Mouse (Mus musculus) cerebellum, adult 11-12 months (tissue): ENCODE data around the gene Lce3e.

ENCODE experiments used
- DNase-seq: peaks from one replicate; pipeline ENCODE4 v3.0.0; 2022

The Lce3e gene

GRCm38 (mm10) chr3:92966761-92967160 is at the start of gene Lce3e:
Gene Lce3e, plus strand, starts transcription at chr3:92967061.
- no peak for DNase-seq

- no peak for DNase-seq
Observed at GRCm38 (mm10) chr3:92920364-92920763, 46.5 kb upstream of the Lce3e start.

GRCm38 (mm10) chr3:92926130-92926529 is 40.7 kb upstream of the Lce3e start, which contains the start of gene Lce3a:
Gene Lce3a, minus strand, starts transcription at chr3:92926230.
- no peak for DNase-seq

GRCm38 (mm10) chr3:92932679-92933078 is 34.2 kb upstream of the Lce3e start, which contains the start of gene Lce3b:
Gene Lce3b, plus strand, starts transcription at chr3:92932979.
- no peak for DNase-seq

- DNase-seq = no peak
Observed at GRCm38 (mm10) chr3:92944186-92944585, 22.7 kb upstream of the Lce3e start, which contains the start of gene Lce3c. Gene Lce3c, plus strand, starts transcription at chr3:92944486.

GRCm38 (mm10) chr3:92957090-92957489 is 9.8 kb upstream of the Lce3e start, which contains the start of gene Lce3d:
Gene Lce3d, plus strand, starts transcription at chr3:92957390.
- no peak for DNase-seq

GRCm38 (mm10) chr3:92978484-92978883 is 11.6 kb downstream of the Lce3e start:
- no peak for DNase-seq

GRCm38 (mm10) chr3:92991926-92992325 is 25.1 kb downstream of the Lce3e start, which contains the start of gene Lce3f:
Gene Lce3f, plus strand, starts transcription at chr3:92992226.
- no peak for DNase-seq

- DNase-seq = peak; percentile 8
Observed at GRCm38 (mm10) chr3:92998691-92999090, 31.8 kb downstream of the Lce3e start.

- no peak for DNase-seq
Observed at GRCm38 (mm10) chr3:93000621-93001020, 33.8 kb downstream of the Lce3e start.

GRCm38 (mm10) chr3:93002843-93003242 is 36.0 kb downstream of the Lce3e start:
- DNase-seq = no peak

- DNase-seq = no peak
Observed at GRCm38 (mm10) chr3:93014378-93014801, 47.5 kb downstream of the Lce3e start.

- no peak for DNase-seq
Observed at GRCm38 (mm10) chr3:93014871-93015270, 48.0 kb downstream of the Lce3e start.

GRCm38 (mm10) chr3:93015460-93016104 is 48.7 kb downstream of the Lce3e start, which contains the start of gene Crct1:
Gene Crct1, minus strand, starts transcription at chr3:93015687.
- DNase-seq = no peak
